Mouse (Mus musculus) limb, embryonic 12.5 days (tissue): ENCODE measurements around the gene Tmem131l. TPM values are rescaled to one million over a fixed set of nuclear protein-coding genes. Genes with fewer than 3 reads are reported as not detected.
"Not testable (repeated sequence)": the region's sequence is repeated elsewhere in the genome, so short reads cannot be mapped to it uniquely, and the experiment has no call there.

Source experiments
- ATAC-seq: fragments of 200-750 bp; cut with Nextera tagmentation; 2 replicates; pipeline ENCODE4 v1.8.0; 2017; ENCODE audit warnings: low read depth, moderate TSS enrichment; ENCODE audit not compliant: insufficient number of reproducible peaks, insufficient read depth, low FRiP score, low TSS enrichment
- H3K27ac ChIP-seq: fragments of 300-500 bp; sonication (generic); 2 replicates; pipeline ENCODE4 v1.5.1; 2016; ENCODE audit warnings: mild to moderate bottlenecking, moderate library complexity
- H3K27me3 ChIP-seq: fragments of 300-500 bp; sonication (generic); 2 replicates; pipeline ENCODE4 v1.6.1; 2016; ENCODE audit warnings: mild to moderate bottlenecking, moderate library complexity
- H3K36me3 ChIP-seq: fragments of 300-500 bp; sonication (generic); 2 replicates; pipeline ENCODE4 v1.6.1; 2016; ENCODE audit warnings: mild to moderate bottlenecking, moderate library complexity
- H3K4me1 ChIP-seq: fragments of 300-500 bp; sonication (generic); replicated peaks from 2 replicates; pipeline ENCODE4 v1.6.1; 2016
- H3K4me2 ChIP-seq: fragments of 300-500 bp; sonication (generic); 2 replicates; pipeline ENCODE4 v1.6.1; 2016; ENCODE audit warnings: mild to moderate bottlenecking, moderate library complexity
- H3K4me3 ChIP-seq: fragments of 300-500 bp; sonication (generic); replicated peaks from 2 replicates; pipeline ENCODE4 v1.5.1; 2016; ENCODE audit warnings: mild to moderate bottlenecking
- H3K9ac ChIP-seq: fragments of 300-500 bp; sonication (generic); replicated peaks from 2 replicates; pipeline ENCODE4 v1.6.1; 2016; ENCODE audit warnings: mild to moderate bottlenecking, moderate library complexity
- H3K9me3 ChIP-seq: fragments of 300-500 bp; sonication (generic); 2 replicates; pipeline ENCODE4 v1.6.1; 2016; ENCODE audit warnings: mild to moderate bottlenecking, moderate library complexity
- WGBS: fragments of 180-500 bp; shearing (Covaris S2); methylation state at CpG from one replicate; pipeline ENCODE4 v1.1.7; 2016; 5-methylcytosine and 5-hydroxymethylcytosine counted together
- polyA plus RNA-seq: library from polyadenylated mRNA; unstranded; fragments of >200 nt; fragmentation: Nextera tagmentation; extraction: Ambion mirVana; gene quantifications from 2 replicates; pipeline ENCODE4 v1.2.1, GENCODE M21; 2016

Gene Tmem131l
- polyA plus RNA-seq, 1 experiment from 2014 or later = 72.0 TPM

DNA sequence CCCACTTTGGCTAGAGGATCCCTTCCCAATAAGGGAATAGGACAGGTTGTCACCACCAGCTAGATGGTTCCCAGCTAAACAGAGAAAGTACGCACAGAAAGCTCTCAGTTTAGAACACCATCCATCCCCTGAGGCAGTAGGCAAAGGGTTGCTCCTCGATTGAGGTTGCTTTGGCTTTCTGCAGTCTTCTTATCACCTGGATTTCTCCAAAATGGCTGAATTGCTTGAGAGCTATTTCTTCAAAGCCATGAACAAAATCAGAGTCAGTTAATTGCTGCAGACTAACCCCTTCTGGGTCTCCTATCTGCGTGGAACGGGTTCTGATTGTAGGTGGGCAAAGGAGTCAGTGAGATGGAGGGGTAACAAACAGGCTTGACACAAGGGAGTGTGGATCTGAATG, 161.2 kb downstream of the Tmem131l start:
- no peak overlapping the region for H3K27ac ChIP-seq
- WGBS = 91% methylated on average over 4 of the region's 4 CpGs
- no peak overlapping the region for H3K4me2 ChIP-seq

GRCm38 (mm10) chr3:83876299-83876698, 163.7 kb downstream of the Tmem131l start:
- Histone ChIP-seq H3K27me3 (no peaks in the 10 kb centered on the region), H3K36me3 (no peaks in the 10 kb centered on the region), H3K9ac (no peak overlapping the region), H3K4me1 (no peaks in the 10 kb centered on the region), H3K9me3 (peaks cover 4% of the 10 kb centered on the region; the same call in 1 of the 2 replicates), H3K27ac (no peak overlapping the region), H3K4me2 (no peak overlapping the region), H3K4me3 (no peak overlapping the region)
- ATAC-seq = no peak
- WGBS = 73% methylated on average over 4 of the region's 4 CpGs

More for the DNA sequence above, 161.2 kb downstream of the Tmem131l start:
- H3K9me3 ChIP-seq = no peaks in the 10 kb centered on the region; the same call in 1 of the 2 replicates
- H3K4me1 ChIP-seq = no peaks in the 10 kb centered on the region
- no peak overlapping the region for H3K4me3 ChIP-seq
- no peaks in the 10 kb centered on the region for H3K36me3 ChIP-seq
- H3K9ac ChIP-seq = no peak overlapping the region
- no peak for ATAC-seq
- H3K27me3 ChIP-seq = no peaks in the 10 kb centered on the region

DNA sequence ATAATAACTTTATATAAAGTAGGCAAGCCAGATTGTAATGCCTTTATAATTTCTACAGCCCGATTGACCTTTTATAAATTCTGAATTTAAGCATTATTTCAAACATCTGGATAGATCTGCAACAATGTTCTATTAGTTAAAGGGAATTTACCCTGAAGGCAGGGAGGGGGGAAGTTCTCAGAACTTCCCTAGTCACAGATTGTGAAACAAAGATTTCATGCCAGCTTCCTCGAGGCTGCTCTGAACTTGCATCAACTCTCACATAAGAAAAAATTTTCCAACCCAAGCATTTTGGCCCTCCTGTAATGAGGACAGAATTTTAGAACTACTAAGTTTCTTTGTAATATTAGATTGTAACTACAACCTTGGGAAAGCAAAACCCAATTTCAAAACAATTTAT, 164.9 kb downstream of the Tmem131l start:
- not testable (repeated sequence) for ATAC-seq
- 94% methylated on average over 2 of the region's 2 CpGs for WGBS

GRCm38 (mm10) chr3:83872853-83873252, 167.1 kb downstream of the Tmem131l start:
- H3K4me3 ChIP-seq, H3K27ac ChIP-seq, H3K36me3 ChIP-seq, H3K27me3 ChIP-seq, H3K4me2 ChIP-seq, H3K9ac ChIP-seq, ATAC-seq, H3K4me1 ChIP-seq, H3K9me3 ChIP-seq: not testable (repeated sequence)
- WGBS = 81% methylated on average over 2 of the region's 2 CpGs

More for the DNA sequence above, 164.9 kb downstream of the Tmem131l start:
- H3K9me3 ChIP-seq, H3K4me3 ChIP-seq, H3K4me1 ChIP-seq, H3K27ac ChIP-seq, H3K4me2 ChIP-seq, H3K27me3 ChIP-seq, H3K36me3 ChIP-seq, H3K9ac ChIP-seq: not testable (repeated sequence)

DNA sequence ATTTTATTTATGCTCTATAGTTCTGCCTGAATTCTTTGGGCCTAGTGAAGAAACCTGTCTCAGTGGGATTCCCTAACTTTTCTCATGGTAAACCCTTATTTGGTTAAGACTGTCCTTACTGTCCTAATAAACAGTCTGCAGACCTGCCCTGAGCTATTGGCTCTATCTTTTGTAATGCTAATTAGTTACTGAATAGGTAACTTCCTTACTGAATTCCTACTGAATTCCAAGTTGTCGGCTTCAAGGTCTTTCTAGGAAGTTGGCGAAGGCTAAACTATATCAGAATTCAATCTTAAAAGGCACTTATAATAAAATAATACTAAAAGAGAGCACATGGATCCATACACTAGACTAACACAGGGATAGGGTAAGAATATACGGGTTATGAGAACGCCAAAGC, 168.0 kb downstream of the Tmem131l start:
- not testable (repeated sequence) for H3K9me3 ChIP-seq, H3K4me2 ChIP-seq, H3K9ac ChIP-seq, H3K36me3 ChIP-seq, H3K27me3 ChIP-seq, H3K4me3 ChIP-seq, ATAC-seq, H3K4me1 ChIP-seq, H3K27ac ChIP-seq
- 92% methylated on average over 4 of the region's 4 CpGs for WGBS

DNA sequence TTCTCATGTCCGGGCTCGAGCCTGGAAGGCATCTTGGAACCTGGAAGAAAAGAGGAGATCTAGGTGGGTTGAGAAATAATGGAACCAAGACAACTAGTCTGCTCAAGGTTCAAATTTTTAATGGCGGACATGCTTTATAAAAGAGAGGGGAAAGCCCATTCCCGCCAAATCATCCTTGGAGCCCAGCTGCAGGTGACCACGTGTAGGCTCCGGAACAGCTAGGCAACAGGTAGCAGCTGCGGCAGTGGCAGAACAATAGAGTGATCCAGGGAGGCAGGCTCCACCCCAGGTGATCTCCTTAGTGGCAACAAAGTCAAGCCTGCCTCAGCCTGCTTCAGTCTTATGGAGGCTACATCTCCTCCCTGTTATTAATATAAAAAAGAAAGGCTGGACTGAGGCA, 168.4 kb downstream of the Tmem131l start:
- not testable (repeated sequence) for H3K4me2 ChIP-seq, H3K36me3 ChIP-seq, ATAC-seq, H3K4me3 ChIP-seq, H3K4me1 ChIP-seq, H3K27me3 ChIP-seq, H3K9ac ChIP-seq, H3K27ac ChIP-seq, H3K9me3 ChIP-seq
- WGBS = 96% methylated on average over 7 of the region's 7 CpGs

GRCm38 (mm10) chr3:83869776-83870175, 170.2 kb downstream of the Tmem131l start:
- no peaks in the 10 kb centered on the region for H3K36me3 ChIP-seq
- no peak overlapping the region for H3K9ac ChIP-seq
- 91% methylated on average over 2 of the region's 2 CpGs for WGBS
- no peak for ATAC-seq
- H3K9me3 ChIP-seq = peaks cover 4% of the 10 kb centered on the region; the same call in 1 of the 2 replicates
- no peak overlapping the region for H3K4me2 ChIP-seq
- no peaks in the 10 kb centered on the region for H3K27me3 ChIP-seq
- H3K4me1 ChIP-seq = no peaks in the 10 kb centered on the region
- H3K27ac ChIP-seq = no peak overlapping the region
- no peak overlapping the region for H3K4me3 ChIP-seq

- H3K4me2 ChIP-seq, H3K27me3 ChIP-seq, H3K9me3 ChIP-seq, H3K9ac ChIP-seq, H3K36me3 ChIP-seq, H3K27ac ChIP-seq, H3K4me1 ChIP-seq, H3K4me3 ChIP-seq, ATAC-seq: not testable (repeated sequence)
Measured at GRCm38 (mm10) chr3:83867026-83867425, 172.9 kb downstream of the Tmem131l start.

DNA sequence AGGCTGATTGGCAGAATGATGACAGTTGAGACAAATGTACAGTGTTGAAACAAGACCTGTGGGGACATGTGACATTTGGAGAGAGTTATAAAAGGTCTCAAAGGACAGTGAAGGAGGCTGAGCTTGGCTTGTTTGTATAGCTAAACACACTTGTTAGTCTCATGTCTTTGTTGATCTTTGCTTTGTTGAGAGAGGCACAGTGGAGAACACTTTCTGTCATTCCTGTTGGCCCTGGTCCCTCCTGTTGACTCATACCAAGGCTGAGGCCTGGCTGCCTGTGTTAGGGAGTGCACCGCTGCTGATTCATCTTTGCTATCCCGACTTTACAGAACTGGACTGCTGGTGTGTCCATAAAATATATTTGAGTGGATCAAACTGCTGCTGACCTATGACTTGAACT, 174.8 kb downstream of the Tmem131l start:
- Histone ChIP-seq H3K4me2 (no peak overlapping the region), H3K9me3 (no peaks in the 10 kb centered on the region), H3K4me3 (no peak overlapping the region), H3K4me1 (0 out of 2 replicates have a peak, but pooled peaks cover 4% of the 10 kb centered on the region), H3K27me3 (no peaks in the 10 kb centered on the region), H3K27ac (no peak overlapping the region), H3K36me3 (no peaks in the 10 kb centered on the region), H3K9ac (no peak overlapping the region)
- 96% methylated on average over 2 of the region's 2 CpGs for WGBS
- ATAC-seq = no peak

GRCm38 (mm10) chr3:83864064-83864548, 175.9 kb downstream of the Tmem131l start:
- H3K9me3 ChIP-seq = no peaks in the 10 kb centered on the region
- H3K4me2 ChIP-seq = no peak overlapping the region
- H3K4me3 ChIP-seq = no peak overlapping the region
- no peaks in the 10 kb centered on the region for H3K36me3 ChIP-seq
- WGBS = 78% methylated on average over 9 of the region's 9 CpGs
- H3K9ac ChIP-seq = no peak overlapping the region
- no peaks in the 10 kb centered on the region for H3K27me3 ChIP-seq
- H3K4me1 ChIP-seq = 0 out of 2 replicates have a peak, but pooled peaks cover 4% of the 10 kb centered on the region
- no peak for ATAC-seq
- no peak overlapping the region for H3K27ac ChIP-seq

DNA sequence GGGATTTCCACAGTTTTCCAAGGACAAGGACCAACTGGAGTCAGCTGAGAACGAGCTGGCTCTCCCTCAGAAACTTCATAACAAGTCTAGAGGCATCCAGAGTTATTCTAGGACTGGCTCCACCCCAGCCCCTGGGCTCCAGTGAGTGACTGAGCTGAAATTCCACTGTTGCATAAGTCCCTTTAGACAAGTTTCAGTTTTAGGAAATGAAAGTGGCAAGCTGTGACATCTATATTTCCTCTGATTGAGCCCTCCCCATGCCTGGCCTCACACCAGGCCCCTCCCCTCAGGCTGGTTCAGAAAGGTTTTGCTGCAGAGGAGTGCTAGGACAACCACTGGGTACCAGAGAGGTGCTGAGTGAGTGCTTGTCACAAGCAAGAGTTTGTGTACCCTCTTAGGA, 177.0 kb downstream of the Tmem131l start:
- no peak overlapping the region for H3K4me2 ChIP-seq
- no peaks in the 10 kb centered on the region for H3K36me3 ChIP-seq
- no peak overlapping the region for H3K9ac ChIP-seq
- no peak for ATAC-seq
- H3K9me3 ChIP-seq = no peaks in the 10 kb centered on the region
- 0 out of 2 replicates have a peak, but pooled peaks cover 4% of the 10 kb centered on the region for H3K4me1 ChIP-seq
- no peak overlapping the region for H3K4me3 ChIP-seq
- H3K27ac ChIP-seq = no peak overlapping the region
- 47% methylated on average over 1 of the region's 1 CpGs for WGBS
- H3K27me3 ChIP-seq = no peaks in the 10 kb centered on the region

DNA sequence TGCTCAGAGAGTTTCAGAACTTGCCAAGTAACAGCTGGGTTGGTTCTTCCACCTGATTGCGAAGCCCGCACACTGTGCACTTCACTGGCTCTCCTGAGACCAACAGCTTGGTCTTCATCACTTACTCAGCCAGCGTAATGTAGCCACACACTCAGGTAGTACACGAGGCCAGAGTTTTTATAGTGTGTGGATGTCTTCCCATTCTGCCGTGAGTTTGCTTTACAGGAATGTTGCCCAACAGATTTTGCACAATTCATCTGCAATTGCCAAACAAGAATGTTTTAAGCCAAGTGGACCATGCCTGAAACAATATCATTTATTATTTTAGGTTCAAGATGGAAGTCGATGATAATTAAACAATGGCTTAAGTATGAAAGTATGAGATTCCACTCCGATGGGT, 180.4 kb downstream of the Tmem131l start:
- H3K9ac ChIP-seq = no peak overlapping the region
- WGBS = 90% methylated on average over 7 of the region's 7 CpGs

More for the DNA sequence above, 180.4 kb downstream of the Tmem131l start:
- Histone ChIP-seq H3K27ac (no peak overlapping the region), H3K36me3 (no peaks in the 10 kb centered on the region), H3K4me2 (no peak overlapping the region), H3K4me1 (0 out of 2 replicates have a peak, but pooled peaks cover 4% of the 10 kb centered on the region), H3K4me3 (no peak overlapping the region), H3K27me3 (no peaks in the 10 kb centered on the region), H3K9me3 (no peaks in the 10 kb centered on the region)
- no peak for ATAC-seq
